Mouse (Mus musculus) frontal cortex, postnatal 14 days (tissue): Measurements from ENCODE around the gene St3gal3.
A peak's percentile ranks its signal among the peaks of the same experiment; 100 is the strongest.

Experiments used
- DNase-seq, 2 experiments: peaks; one replicate each; pipeline ENCODE4 v3.0.0; 2022; ENCODE audit warnings: low spot score in 2 of 2

Gene St3gal3

GRCm38 (mm10) chr4:118134485-118135365, at the start of gene St3gal3:
St3gal3 (minus strand) TSS chr4:118134914.
- DNase-seq = peak; percentile 94 to 98

GRCm38 (mm10) chr4:118180301-118181080, 45.8 kb upstream of the St3gal3 start:
- no peak for DNase-seq

GRCm38 (mm10) chr4:118179467-118180300, 45.0 kb upstream of the St3gal3 start, which contains the start of gene Kdm4a:
Kdm4a (minus strand) TSS chr4:118180043.
- DNase-seq = peak; percentile 89 to 94

- DNase-seq = no peak
Measured at GRCm38 (mm10) chr4:118178952-118179466, 44.3 kb upstream of the St3gal3 start.

GRCm38 (mm10) chr4:118172461-118172860, 37.7 kb upstream of the St3gal3 start:
- DNase-seq = no peak

- DNase-seq = no peak
Measured at GRCm38 (mm10) chr4:118171006-118171405, 36.3 kb upstream of the St3gal3 start.

GRCm38 (mm10) chr4:118162123-118162522, 27.4 kb upstream of the St3gal3 start:
- DNase-seq = no peak

GRCm38 (mm10) chr4:118157666-118158065, 23.0 kb upstream of the St3gal3 start:
- DNase-seq = no peak

GRCm38 (mm10) chr4:118156559-118156958, 21.8 kb upstream of the St3gal3 start:
- no peak for DNase-seq

- DNase-seq = no peak
Measured at GRCm38 (mm10) chr4:118154889-118155288, 20.2 kb upstream of the St3gal3 start.

GRCm38 (mm10) chr4:118152020-118152785, 17.5 kb upstream of the St3gal3 start:
- DNase-seq = no peak

GRCm38 (mm10) chr4:118150804-118151203, 16.1 kb upstream of the St3gal3 start:
- DNase-seq = no peak

- DNase-seq = no peak
Measured at GRCm38 (mm10) chr4:118149956-118150680, 15.4 kb upstream of the St3gal3 start.

GRCm38 (mm10) chr4:118149055-118149576, 14.4 kb upstream of the St3gal3 start:
- DNase-seq = no peak

GRCm38 (mm10) chr4:118148317-118148687, 13.6 kb upstream of the St3gal3 start:
- no peak for DNase-seq

- DNase-seq = no peak
Measured at GRCm38 (mm10) chr4:118147547-118148316, 13.0 kb upstream of the St3gal3 start.

- no peak for DNase-seq
Measured at GRCm38 (mm10) chr4:118147090-118147489, 12.4 kb upstream of the St3gal3 start.

- no peak for DNase-seq
Measured at GRCm38 (mm10) chr4:118144324-118144723, 9.6 kb upstream of the St3gal3 start.

- no peak for DNase-seq
Measured at GRCm38 (mm10) chr4:118143679-118144078, 9.0 kb upstream of the St3gal3 start.
